Mouse (Mus musculus) left cerebral cortex, postnatal 10 days (tissue): ENCODE measurements around the gene Tmem59l. TPM values are rescaled to one million over a fixed set of nuclear protein-coding genes. Genes with fewer than 3 reads are reported as not detected.

Source experiments
- DNase-seq, 2 experiments: peaks; one replicate each; pipeline ENCODE4 v3.0.0; 2021 to 2022; ENCODE audit warnings: low spot score in 2 of 2, mixed read lengths in 1 of 2; ENCODE audit errors: extremely low spot score in 1 of 2
- intact Hi-C: fragments of 180-260 bp; cut with DNase I; formaldehyde crosslinking; loops from one replicate; pipeline ENCODE4 v1.15.1; 2025
- total RNA-seq, 2 experiments: library from RNA; stranded (reverse); gene quantifications; 2 replicates each; pipeline ENCODE4 v1.2.3; 2021

The Tmem59l gene
- total RNA-seq, 2 experiments from 2014 or later: 146 to 159 TPM

GRCm38 (mm10) chr8:70492664-70493640 lies 5.8 kb upstream of the Tmem59l start, which contains the start of gene Crlf1:
TSS of gene Crlf1 (plus strand) at chr8:70493158.
- DNase-seq: no peak
- intact Hi-C loops: no loop called here

GRCm38 (mm10) chr8:70490880-70491495 lies 3.8 kb upstream of the Tmem59l start:
- intact Hi-C loops: no loop called here
- DNase-seq: no peak

GRCm38 (mm10) chr8:70490061-70490879 lies 3.1 kb upstream of the Tmem59l start:
- no peak for DNase-seq
- intact Hi-C loops: no loop called here

GRCm38 (mm10) chr8:70489576-70489975 lies 2.4 kb upstream of the Tmem59l start:
- DNase-seq: peak in 1 of 2 experiments; percentile 52
- intact Hi-C loops: no loop called here

- intact Hi-C loops: no loop called here
These were observed 1.8 kb upstream of the Tmem59l start for GRCm38 (mm10) chr8:70488931-70489470.

GRCm38 (mm10) chr8:70487993-70488796 lies 1.0 kb upstream of the Tmem59l start:
- peak in 1 of 2 experiments; percentile 72 for DNase-seq
- intact Hi-C loops: no loop called here

More at GRCm38 (mm10) chr8:70488931-70489470, 1.8 kb upstream of the Tmem59l start:
- no peak for DNase-seq

- DNase-seq: no peak
- intact Hi-C loops: no loop called here
These were observed 922 bp downstream of the Tmem59l start for GRCm38 (mm10) chr8:70486191-70486681.

- intact Hi-C loops: no loop called here
These were observed 4.2 kb downstream of the Tmem59l start for GRCm38 (mm10) chr8:70482943-70483342.

GRCm38 (mm10) chr8:70481908-70482307 lies 5.2 kb downstream of the Tmem59l start:
- intact Hi-C loops: no loop called here
- DNase-seq: peak in 1 of 2 experiments; percentile 69

More at GRCm38 (mm10) chr8:70482943-70483342, 4.2 kb downstream of the Tmem59l start:
- DNase-seq: no peak

GRCm38 (mm10) chr8:70477269-70477982 lies 9.7 kb downstream of the Tmem59l start:
- DNase-seq: no peak
- intact Hi-C loops: no loop called here

- DNase-seq: peak; percentile 85 to 95
These were observed 10.6 kb downstream of the Tmem59l start, which contains the start of gene Klhl26 for GRCm38 (mm10) chr8:70476333-70477268. TSS of gene Klhl26 (minus strand) at chr8:70476968.

GRCm38 (mm10) chr8:70471856-70472255 lies 15.3 kb downstream of the Tmem59l start:
- DNase-seq: no peak
- intact Hi-C loops: no loop called here

More at GRCm38 (mm10) chr8:70476333-70477268, 10.6 kb downstream of the Tmem59l start, which contains the start of gene Klhl26:
- intact Hi-C loops: no loop called here

GRCm38 (mm10) chr8:70469938-70470337 lies 17.2 kb downstream of the Tmem59l start:
- DNase-seq: peak in 1 of 2 experiments; percentile 69
- intact Hi-C loops: no loop called here

- intact Hi-C loops: no loop called here
- DNase-seq: no peak
These were observed 17.8 kb downstream of the Tmem59l start for GRCm38 (mm10) chr8:70469295-70469916.

GRCm38 (mm10) chr8:70468733-70469132 lies 18.4 kb downstream of the Tmem59l start:
- no peak for DNase-seq
- intact Hi-C loops: no loop called here
